Comparison of ENCODE assay signal across 10 mouse cellular contexts in genomic region chr8:25367806-25368549, GRCm38 (mm10).
DNase-seq lines count a peak whose midpoint lies in the region; ATAC-seq lines count a peak whose summit lies in the region.
"Had no signal": no experiment of that assay in that cellular context is flagged by ENCODE, and none has a peak within 500 bp of the region (broad histone marks: within the 10 kb centered on the region; RNA-seq: fewer than 3 reads in every experiment).

No protein-coding gene starts in this region.

- no peaks in the 10 kb centered on the region for H3K36me3 ChIP-seq in heart, embryonic 10.5 days
- no peaks in the 10 kb centered on the region for H3K36me3 ChIP-seq in embryonic facial prominence, embryonic 10.5 days (replicated peaks)
- H3K36me3 ChIP-seq in hindbrain, embryonic 10.5 days: no peaks in the 10 kb centered on the region
- no peaks in the 10 kb centered on the region for H3K36me3 ChIP-seq in midbrain, embryonic 12.5 days

- WGBS in heart, embryonic 10.5 days: 40% methylated on average over 15 of the region's 15 CpGs
- WGBS in embryonic facial prominence, embryonic 10.5 days: 28% methylated on average over 15 of the region's 15 CpGs
- WGBS in hindbrain, embryonic 10.5 days: 19% methylated on average over 15 of the region's 15 CpGs
- 18% methylated on average over 15 of the region's 15 CpGs for WGBS in midbrain, embryonic 12.5 days

- H3K27me3 ChIP-seq in heart, embryonic 10.5 days (ENCODE audit: insufficient read depth, poor library complexity, severe bottlenecking): peaks cover 16% of the 10 kb centered on the region; the same call in 1 of the 2 replicates
- H3K27me3 ChIP-seq in embryonic facial prominence, embryonic 10.5 days (replicated peaks; ENCODE audit: low read depth, poor library complexity, severe bottlenecking): peaks cover 10% of the 10 kb centered on the region
- peaks cover 10% of the 10 kb centered on the region for H3K27me3 ChIP-seq in hindbrain, embryonic 10.5 days (ENCODE audit: insufficient read depth, poor library complexity, severe bottlenecking)
- peaks cover 20% of the 10 kb centered on the region for H3K27me3 ChIP-seq in midbrain, embryonic 12.5 days

- H3K9ac ChIP-seq in midbrain, embryonic 12.5 days (replicated peaks): 0 out of 2 replicates have a peak overlapping the region, but pooled peaks have one; percentile 24

- no peak for DNase-seq in heart, embryonic 10.5 days (ENCODE audit: low spot score)
- no peak for DNase-seq in heart, adult 11 months
- no peak for DNase-seq in embryonic facial prominence, embryonic 10.5 days (ENCODE audit: low spot score)
- DNase-seq in hindbrain, embryonic 10.5 days (ENCODE audit: low spot score): no peak
- no peak for DNase-seq in retina, postnatal 1 day

- peak overlapping the region; percentile 46 for H3K4me2 ChIP-seq in midbrain, embryonic 12.5 days (replicated peaks)

- H3K27ac ChIP-seq in heart, embryonic 10.5 days: peak overlapping the region; percentile 52
- H3K27ac ChIP-seq in embryonic facial prominence, embryonic 10.5 days (replicated peaks): peak overlapping the region; percentile 92
- peak overlapping the region; percentile 82 for H3K27ac ChIP-seq in hindbrain, embryonic 10.5 days
- H3K27ac ChIP-seq in midbrain, embryonic 12.5 days (replicated peaks): no peak overlapping the region
- H3K27ac ChIP-seq: stomach, postnatal 0 days had no signal

- no peak for ATAC-seq in midbrain, embryonic 12.5 days (ENCODE audit: low FRiP score, low read depth)
- ATAC-seq in megakaryocyte, adult 5-6 weeks (ENCODE audit: poor library complexity, severe bottlenecking): no peak
- no peak for ATAC-seq in megakaryocyte-erythroid progenitor cell, adult 5-6 weeks (replicated peaks; ENCODE audit: low FRiP score, low TSS enrichment, poor library complexity, severe bottlenecking)
- ATAC-seq: inflammation-experienced regulatory T-cells, adult 6 months had no signal

- no peak overlapping the region for H3K4me3 ChIP-seq in heart, embryonic 10.5 days
- H3K4me3 ChIP-seq in embryonic facial prominence, embryonic 10.5 days: peak overlapping the region; percentile 39
- peak overlapping the region; percentile 37; the same call in 1 of the 2 replicates for H3K4me3 ChIP-seq in hindbrain, embryonic 10.5 days
- peak overlapping the region; percentile 10; the same call in 1 of the 2 replicates for H3K4me3 ChIP-seq in midbrain, embryonic 12.5 days

- peaks cover 18% of the 10 kb centered on the region for H3K4me1 ChIP-seq in heart, embryonic 10.5 days
- H3K4me1 ChIP-seq in embryonic facial prominence, embryonic 10.5 days: peaks cover 38% of the 10 kb centered on the region
- H3K4me1 ChIP-seq in hindbrain, embryonic 10.5 days (replicated peaks): peaks cover 24% of the 10 kb centered on the region
- H3K4me1 ChIP-seq in midbrain, embryonic 12.5 days: peaks cover 14% of the 10 kb centered on the region

- no peaks in the 10 kb centered on the region for H3K9me3 ChIP-seq in heart, embryonic 10.5 days
- no peaks in the 10 kb centered on the region for H3K9me3 ChIP-seq in embryonic facial prominence, embryonic 10.5 days
- H3K9me3 ChIP-seq in hindbrain, embryonic 10.5 days: no peaks in the 10 kb centered on the region
- H3K9me3 ChIP-seq in midbrain, embryonic 12.5 days: no peaks in the 10 kb centered on the region
